Mouse (Mus musculus) common myeloid progenitor, adult 5-6 weeks (primary cell): Measurements from ENCODE around the gene Gm17387. TPM values are rescaled to one million over a fixed set of nuclear protein-coding genes. Genes with fewer than 3 reads are reported as not detected.
A peak's percentile ranks its signal among the peaks of the same experiment; 100 is the strongest.
"Not testable (repeated sequence)": the region's sequence is repeated elsewhere in the genome, so short reads cannot be mapped to it uniquely, and the experiment has no call there.

ENCODE experiments used
- ATAC-seq: replicated peaks from 2 replicates; pipeline ENCODE4 v1.8.0; 2016; ENCODE audit warnings: low read depth, mild to moderate bottlenecking, moderate TSS enrichment, inconsistent platforms; ENCODE audit not compliant: poor library complexity, severe bottlenecking
- total RNA-seq: library from RNA; stranded (forward); fragments of 200-1000, 187-1606 nt; gene quantifications from 2 replicates; pipeline ENCODE4 v1.2.3, GENCODE M21; 2017

Gene Gm17387
- total RNA-seq, 1 experiment from 2014 or later, result not detected

GRCm38 (mm10) chr7:141011238-141011770 is 17.6 kb upstream of the Gm17387 start:
- no peak for ATAC-seq

GRCm38 (mm10) chr7:141016707-141017697 is 11.9 kb upstream of the Gm17387 start:
- ATAC-seq, result peak; percentile 85

GRCm38 (mm10) chr7:141017824-141018223 is 11.1 kb upstream of the Gm17387 start, which contains the start of gene Ifitm6:
Ifitm6 (minus strand) TSS chr7:141017924.
- ATAC-seq, result not testable (repeated sequence)

- no peak for ATAC-seq
Observed at GRCm38 (mm10) chr7:141019028-141019427, 9.9 kb upstream of the Gm17387 start.

GRCm38 (mm10) chr7:141021489-141022449 is 7.2 kb upstream of the Gm17387 start:
- ATAC-seq, result peak; percentile 57

- ATAC-seq, result peak; percentile 74
Observed at GRCm38 (mm10) chr7:141024865-141025838, 3.8 kb upstream of the Gm17387 start.

- ATAC-seq, result no peak
Observed at GRCm38 (mm10) chr7:141026097-141026739, 2.7 kb upstream of the Gm17387 start.

GRCm38 (mm10) chr7:141026740-141027098 is 2.2 kb upstream of the Gm17387 start:
- no peak for ATAC-seq

GRCm38 (mm10) chr7:141030390-141030789 is 1.5 kb downstream of the Gm17387 start:
- ATAC-seq, result no peak

GRCm38 (mm10) chr7:141032458-141033167 is 3.7 kb downstream of the Gm17387 start:
- no peak for ATAC-seq

- ATAC-seq, result peak; percentile 46
Observed at GRCm38 (mm10) chr7:141036624-141037023, 7.7 kb downstream of the Gm17387 start.

- ATAC-seq, result peak; percentile 20
Observed at GRCm38 (mm10) chr7:141038090-141039032, 9.4 kb downstream of the Gm17387 start.

GRCm38 (mm10) chr7:141039386-141040107 is 10.6 kb downstream of the Gm17387 start:
- no peak for ATAC-seq

GRCm38 (mm10) chr7:141040867-141041606 is 12.1 kb downstream of the Gm17387 start:
- no peak for ATAC-seq

GRCm38 (mm10) chr7:141041661-141042060 is 12.7 kb downstream of the Gm17387 start:
- ATAC-seq, result peak; percentile 26; the same call in 1 of the 2 replicates
